Mouse (Mus musculus) R1 (cell line): ENCODE measurements at regions not wholly inside any gene's neighbourhood (a gene's known extent, or its start where the extent isn't known, plus 50 kb on each side); places are given as distances from the start of the nearest gene placed in this dataset.

Experiments used
- DNase-seq: peaks from one replicate; pipeline ENCODE4 v3.0.0-alpha.2; 2018; ENCODE audit warnings: low read depth, low spot score

DNA sequence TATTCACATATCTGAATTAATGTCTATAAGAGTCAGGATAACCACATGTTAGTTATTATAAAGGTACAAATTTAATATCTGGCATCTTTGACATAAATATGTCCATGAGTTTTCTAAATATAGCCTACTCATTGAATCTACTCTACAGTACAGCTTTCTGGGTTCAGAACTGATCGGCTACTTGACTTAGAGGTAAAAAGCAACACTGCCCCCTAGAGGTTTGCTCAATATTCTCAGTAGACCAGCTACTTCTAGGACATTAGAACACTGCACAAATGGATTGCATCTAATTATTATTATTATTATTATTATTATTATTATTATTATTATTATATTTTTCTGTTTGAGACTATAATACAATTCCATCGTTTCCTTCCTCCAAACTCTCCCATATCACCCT is 418.8 kb upstream of the Tpm3-rs7 start:
- DNase-seq, result peak; percentile 67

DNA sequence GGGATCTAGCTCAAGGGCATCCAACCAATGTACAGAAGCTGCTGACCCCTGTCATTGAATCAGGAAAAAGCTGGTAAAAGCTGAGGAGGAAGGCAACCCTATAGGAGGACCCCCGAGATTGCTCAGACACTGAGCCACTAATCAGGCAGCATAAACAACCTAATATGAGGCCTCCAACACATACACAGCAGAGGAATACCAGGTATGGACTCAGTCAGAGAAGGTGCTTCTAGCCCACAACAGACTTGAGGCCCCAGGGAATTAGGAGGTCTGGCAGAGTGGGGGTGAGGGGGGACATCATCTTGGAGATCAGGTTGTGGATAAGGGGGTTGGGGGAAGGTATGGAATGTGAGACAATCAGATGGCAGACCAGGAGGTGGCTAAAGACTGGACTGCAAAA is 413.2 kb upstream of the Tpm3-rs7 start:
- DNase-seq, result no peak

DNA sequence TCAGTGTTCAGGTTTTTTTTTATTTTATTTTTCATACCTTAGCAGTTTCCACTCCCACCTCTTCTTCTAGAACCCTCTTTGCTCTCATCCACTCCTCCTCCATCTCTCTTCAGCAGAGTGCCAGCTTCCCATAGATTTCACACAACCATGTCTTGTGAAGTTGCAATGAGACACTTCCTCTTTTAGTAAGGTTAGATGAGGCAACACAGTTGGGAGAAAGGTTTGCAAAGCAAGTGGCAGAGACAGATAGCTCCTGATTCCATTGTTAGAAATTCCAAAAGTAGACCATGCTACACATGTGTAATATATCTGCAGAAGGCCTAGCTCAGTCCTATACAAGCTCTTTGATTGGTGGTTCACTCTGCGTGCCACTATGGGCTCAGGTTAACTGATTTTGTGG is 397.3 kb upstream of the Tpm3-rs7 start:
- no peak for DNase-seq
